ENCODE assay signal across 12 mouse cellular contexts in genomic region chr4:115090592-115090991, GRCm38 (mm10). TPM values are rescaled to one million over a fixed set of nuclear protein-coding genes. Genes with fewer than 3 reads are reported as not detected.
A peak's percentile ranks its signal among the peaks of the same experiment; 100 is the strongest.
DNase-seq lines count a peak whose midpoint lies in the region; ATAC-seq and TF ChIP-seq lines count a peak whose summit lies in the region.
"Had no signal": no experiment of that assay in that cellular context is flagged by ENCODE, and none has a peak within 500 bp of the region (broad histone marks: within the 10 kb centered on the region; RNA-seq: fewer than 3 reads in every experiment).

No protein-coding gene starts in this region.

- peaks cover 1% of the 10 kb centered on the region; the same call in 1 of the 2 replicates for H3K4me1 ChIP-seq in forebrain, embryonic 11.5 days (replicated peaks; ENCODE audit: control insufficient read depth, insufficient read depth, low read length)
- H3K4me1 ChIP-seq in forebrain, embryonic 13.5 days = peaks cover 4% of the 10 kb centered on the region
- H3K4me1 ChIP-seq in bone marrow, adult 2 months (ENCODE audit: control insufficient read depth, insufficient read depth, low read length) = no peaks in the 10 kb centered on the region; the same call in none of the 2 replicates
- H3K4me1 ChIP-seq in kidney, adult 2 months (ENCODE audit: control insufficient read depth, insufficient read depth, low read length) = peaks cover 38% of the 10 kb centered on the region
- H3K4me1 ChIP-seq in liver, embryonic 12.5 days = peaks cover 96% of the 10 kb centered on the region
- H3K4me1 ChIP-seq: embryonic facial prominence, embryonic 12.5 days had no signal

- H3K9ac ChIP-seq in forebrain, embryonic 11.5 days (ENCODE audit: low read length) = no peak overlapping the region
- no peak overlapping the region for H3K9ac ChIP-seq in forebrain, embryonic 13.5 days
- peak overlapping the region; percentile 51 for H3K9ac ChIP-seq in liver, embryonic 12.5 days
- H3K9ac ChIP-seq: embryonic facial prominence, embryonic 12.5 days had no signal

- no peaks in the 10 kb centered on the region for H3K36me3 ChIP-seq in forebrain, embryonic 11.5 days (ENCODE audit: control insufficient read depth, insufficient read depth, low read length)
- H3K36me3 ChIP-seq in forebrain, embryonic 13.5 days (ENCODE audit: poor library complexity, severe bottlenecking) = no peaks in the 10 kb centered on the region
- peaks cover 2% of the 10 kb centered on the region; the same call in 1 of the 2 replicates for H3K36me3 ChIP-seq in kidney, adult 2 months (ENCODE audit: control insufficient read depth, insufficient read depth, low read length)
- no peaks in the 10 kb centered on the region for H3K36me3 ChIP-seq in liver, embryonic 12.5 days
- H3K36me3 ChIP-seq: embryonic facial prominence, embryonic 12.5 days had no signal

- H3K4me2 ChIP-seq in forebrain, embryonic 11.5 days (ENCODE audit: low read depth, low read length, severe bottlenecking) = no peak overlapping the region
- H3K4me2 ChIP-seq in forebrain, embryonic 13.5 days = no peak overlapping the region
- H3K4me2 ChIP-seq in liver, embryonic 12.5 days = peak overlapping the region; percentile 79
- H3K4me2 ChIP-seq: embryonic facial prominence, embryonic 12.5 days had no signal

- WGBS in forebrain, embryonic 11.5 days = 59% methylated on average over 2 of the region's 2 CpGs
- WGBS in forebrain, embryonic 13.5 days = 76% methylated on average over 2 of the region's 2 CpGs
- 76% methylated on average over 2 of the region's 2 CpGs for WGBS in bone marrow, adult 2 months
- 47% methylated on average over 2 of the region's 2 CpGs for WGBS in kidney, adult 2 months
- 59% methylated on average over 2 of the region's 2 CpGs for WGBS in liver, embryonic 12.5 days (ENCODE audit: insufficient replicate concordance)

- TF ChIP-seq POLR2A in bone marrow, adult 2 months (IDR thresholded peaks at IDR 0.05; ENCODE audit: borderline replicate concordance, control insufficient read depth, low read depth, low read length) = no peak
- TF ChIP-seq POLR2A in kidney, adult 2 months (IDR thresholded peaks at IDR 0.05; ENCODE audit: low read depth, low read length) = peak; percentile 44

- no peak for TF ChIP-seq CTCF in bone marrow, adult 2 months (IDR thresholded peaks at IDR 0.05; ENCODE audit: control insufficient read depth, insufficient read depth, low read length)
- TF ChIP-seq CTCF in kidney, adult 2 months (conservative IDR thresholded peaks at IDR 0.05; ENCODE audit: insufficient read depth, insufficient read length, low read depth, low read length) = no peak

- DNase-seq in forebrain, embryonic 11.5 days (ENCODE audit: low spot score) = peak; percentile 38
- DNase-seq in kidney, adult 2 months = peak; percentile 91
- no peak for DNase-seq in retina, postnatal 1 day
- DNase-seq in cerebellum, adult 9-10 months = no peak
- DNase-seq in spleen, postnatal 14 days (ENCODE audit: low spot score in 2 of 2) = no peak
- DNase-seq: heart, postnatal 10 days; right cerebral cortex, adult 18-20 months; thymus, adult 2 months had no signal

- no peak for ATAC-seq in forebrain, embryonic 11.5 days (replicated peaks; ENCODE audit: low FRiP score)
- no peak for ATAC-seq in forebrain, embryonic 13.5 days
- ATAC-seq in liver, embryonic 12.5 days = peak; percentile 14; the same call in 1 of the 2 replicates

- no peaks in the 10 kb centered on the region for H3K9me3 ChIP-seq in forebrain, embryonic 11.5 days (ENCODE audit: control insufficient read depth, low read length)
- no peaks in the 10 kb centered on the region for H3K9me3 ChIP-seq in forebrain, embryonic 13.5 days (replicated peaks)
- H3K9me3 ChIP-seq in liver, embryonic 12.5 days (replicated peaks) = no peaks in the 10 kb centered on the region
- H3K9me3 ChIP-seq: embryonic facial prominence, embryonic 12.5 days had no signal

- H3K27me3 ChIP-seq in forebrain, embryonic 11.5 days (ENCODE audit: control insufficient read depth, insufficient read depth, low read length) = peaks cover 8% of the 10 kb centered on the region
- peaks cover 52% of the 10 kb centered on the region for H3K27me3 ChIP-seq in forebrain, embryonic 13.5 days
- H3K27me3 ChIP-seq in kidney, adult 2 months (replicated peaks; ENCODE audit: control insufficient read depth, insufficient read depth, low read length) = no peaks in the 10 kb centered on the region
- H3K27me3 ChIP-seq in liver, embryonic 12.5 days (replicated peaks) = peaks cover 13% of the 10 kb centered on the region

- no peak overlapping the region for H3K4me3 ChIP-seq in forebrain, embryonic 11.5 days (ENCODE audit: low read depth, low read length)
- no peak overlapping the region for H3K4me3 ChIP-seq in forebrain, embryonic 13.5 days
- peak overlapping the region; percentile 56 for H3K4me3 ChIP-seq in bone marrow, adult 2 months (replicated peaks; ENCODE audit: control insufficient read depth, low read depth, low read length)
- peak overlapping the region; percentile 76 for H3K4me3 ChIP-seq in kidney, adult 2 months (ENCODE audit: insufficient read depth, low read depth, low read length)
- H3K4me3 ChIP-seq in liver, embryonic 12.5 days = peak overlapping the region; percentile 47
- H3K4me3 ChIP-seq: embryonic facial prominence, embryonic 12.5 days had no signal

- no peak overlapping the region for H3K27ac ChIP-seq in forebrain, embryonic 11.5 days (ENCODE audit: low read depth, low read length)
- H3K27ac ChIP-seq in forebrain, embryonic 13.5 days = no peak overlapping the region
- H3K27ac ChIP-seq in bone marrow, adult 2 months (ENCODE audit: control insufficient read depth, insufficient read depth, low read depth, low read length, poor library complexity) = peak overlapping the region; percentile 13; the same call in 1 of the 2 replicates
- peak overlapping the region; percentile 92 for H3K27ac ChIP-seq in kidney, adult 2 months (ENCODE audit: insufficient read depth, low read depth, low read length)
- peak overlapping the region; percentile 99 for H3K27ac ChIP-seq in liver, embryonic 12.5 days
- H3K27ac ChIP-seq: embryonic facial prominence, embryonic 12.5 days had no signal

RNA-seq across cellular contexts. Expression of gene Pdzk1ip1, which starts 2.1 kb away (rescaled TPM):
- 13.8 and 16.2 TPM in 2 replicates for polyA plus RNA-seq in forebrain, embryonic 11.5 days (2014; fragmentation: Nextera tagmentation; extraction: Ambion mirVana)
- 3.7 and 4.4 TPM in 2 replicates for polyA plus RNA-seq in forebrain, embryonic 13.5 days (2015; fragmentation: Nextera tagmentation; extraction: Ambion mirVana)
- 212 and 213 TPM in 2 replicates for polyA plus RNA-seq in bone marrow, adult 2 months (2011; ENCODE audit: insufficient read depth, insufficient read length, low replicate concordance, missing spikeins)
- polyA plus RNA-seq in kidney, adult 2 months (2012; rRNA removed) = 3,641 and 4,008 TPM in 2 replicates
- polyA plus RNA-seq in liver, embryonic 12.5 days (2016; fragmentation: Nextera tagmentation; extraction: Ambion mirVana) = 30.2 and 33.1 TPM in 2 replicates

RNA-seq across cellular contexts. Expression of gene Tal1, which starts 34.4 kb away (rescaled TPM):
- polyA plus RNA-seq in forebrain, embryonic 11.5 days (2014; fragmentation: Nextera tagmentation; extraction: Ambion mirVana) = 3.4 and 3.7 TPM in 2 replicates
- 0.81 and 0.88 TPM in 2 replicates for polyA plus RNA-seq in forebrain, embryonic 13.5 days (2015; fragmentation: Nextera tagmentation; extraction: Ambion mirVana)
- 67.9 and 68.4 TPM in 2 replicates for polyA plus RNA-seq in bone marrow, adult 2 months (2011; ENCODE audit: insufficient read depth, insufficient read length, low replicate concordance, missing spikeins)
- polyA plus RNA-seq in kidney, adult 2 months (2012; rRNA removed) = 1.7 and 1.8 TPM in 2 replicates
- 57.1 and 58.7 TPM in 2 replicates for polyA plus RNA-seq in liver, embryonic 12.5 days (2016; fragmentation: Nextera tagmentation; extraction: Ambion mirVana)

RNA-seq across cellular contexts. Expression of gene Cyp4x1, which starts 43.5 kb away (rescaled TPM):
- polyA plus RNA-seq in forebrain, embryonic 11.5 days (2014; fragmentation: Nextera tagmentation; extraction: Ambion mirVana) = 0.31 and 0.47 TPM in 2 replicates
- polyA plus RNA-seq in forebrain, embryonic 13.5 days (2015; fragmentation: Nextera tagmentation; extraction: Ambion mirVana) = 1.4 and 2.1 TPM in 2 replicates
- 0.38 and 2.0 TPM in 2 replicates for polyA plus RNA-seq in bone marrow, adult 2 months (2011; ENCODE audit: insufficient read depth, insufficient read length, low replicate concordance, missing spikeins)
- 0.04 and 0.06 TPM in 2 replicates for polyA plus RNA-seq in kidney, adult 2 months (2012; rRNA removed)
- polyA plus RNA-seq in liver, embryonic 12.5 days (2016; fragmentation: Nextera tagmentation; extraction: Ambion mirVana) = 0.08 and 0.14 TPM in 2 replicates
- polyA plus RNA-seq: thymus, adult 2 months had no signal

Comparison
In these comparisons a context has a peak if more than half of its experiments do, and no peak if none do; other contexts are left out.
1. DNase-seq: peak in forebrain, embryonic 11.5 days (single experiment) and kidney, adult 2 months (single experiment); none in retina, postnatal 1 day (single experiment), cerebellum, adult 9-10 months (single experiment) and spleen, postnatal 14 days (0 of 2).
2. H3K27ac ChIP-seq: peak in bone marrow, adult 2 months (single experiment), kidney, adult 2 months (single experiment) and liver, embryonic 12.5 days (single experiment); none in forebrain, embryonic 11.5 days (single experiment) and forebrain, embryonic 13.5 days (single experiment).
3. H3K4me3 ChIP-seq: peak in bone marrow, adult 2 months (single experiment), kidney, adult 2 months (single experiment) and liver, embryonic 12.5 days (single experiment); none in forebrain, embryonic 11.5 days (single experiment) and forebrain, embryonic 13.5 days (single experiment).
4. RNA of gene Pdzk1ip1, which starts 2.1 kb away (polyA plus RNA-seq): 3,641 to 4,008 TPM in kidney, adult 2 months; 212 to 213 TPM in bone marrow, adult 2 months, 30.2 to 33.1 TPM in liver, embryonic 12.5 days, 13.8 to 16.2 TPM in forebrain, embryonic 11.5 days and 3.7 to 4.4 TPM in forebrain, embryonic 13.5 days; every median in the first group is over 10 times any median in the second.
5. RNA of gene Tal1, which starts 34.4 kb away (polyA plus RNA-seq): 67.9 to 68.4 TPM in bone marrow, adult 2 months and 57.1 to 58.7 TPM in liver, embryonic 12.5 days; 3.4 to 3.7 TPM in forebrain, embryonic 11.5 days, 1.7 to 1.8 TPM in kidney, adult 2 months and 0.81 to 0.88 TPM in forebrain, embryonic 13.5 days; every median in the first group is over 10 times any median in the second.